Mouse (Mus musculus): ENCODE results near the gene Nmnat3. TPM values are rescaled to one million over a fixed set of nuclear protein-coding genes. Genes with fewer than 3 reads are reported as not detected.

The Nmnat3 gene
- polyA plus RNA-seq, 1 experiment from 2014 or later = 8.9 TPM

GRCm38 (mm10) chr9:98380593-98380992 lies 93.4 kb downstream of the Nmnat3 start:
- Histone ChIP-seq H3K4me1 (no peaks in the 10 kb centered on the region), H3K27ac (no peak overlapping the region), H3K9me3 (no peaks in the 10 kb centered on the region), H3K4me3 (no peak overlapping the region), H3K36me3 (no peaks in the 10 kb centered on the region), H3K27me3 (ENCODE audit: insufficient read depth, poor library complexity, severe bottlenecking) (no peaks in the 10 kb centered on the region)
- no peak for DNase-seq (ENCODE audit: low spot score)
- WGBS = 94% methylated on average over 9 of the region's 9 CpGs

GRCm38 (mm10) chr9:98387741-98388632 lies 100.8 kb downstream of the Nmnat3 start:
- Histone ChIP-seq H3K4me3 (no peak overlapping the region), H3K27me3 (ENCODE audit: insufficient read depth, poor library complexity, severe bottlenecking) (no peaks in the 10 kb centered on the region), H3K27ac (no peak overlapping the region), H3K4me1 (no peaks in the 10 kb centered on the region), H3K36me3 (no peaks in the 10 kb centered on the region), H3K9me3 (no peaks in the 10 kb centered on the region)
- no peak for DNase-seq (ENCODE audit: low spot score)
- WGBS = 78% methylated on average over 10 of the region's 10 CpGs

- Histone ChIP-seq H3K27me3 (ENCODE audit: insufficient read depth, poor library complexity, severe bottlenecking) (no peaks in the 10 kb centered on the region), H3K9me3 (no peaks in the 10 kb centered on the region), H3K4me1 (no peaks in the 10 kb centered on the region), H3K36me3 (no peaks in the 10 kb centered on the region), H3K27ac (no peak overlapping the region), H3K4me3 (no peak overlapping the region)
- DNase-seq (ENCODE audit: low spot score) = no peak
- WGBS = 72% methylated on average over 5 of the region's 5 CpGs
Measured at GRCm38 (mm10) chr9:98388633-98388965, 101.4 kb downstream of the Nmnat3 start.

- Histone ChIP-seq H3K36me3 (no peaks in the 10 kb centered on the region), H3K27ac (no peak overlapping the region), H3K4me3 (no peak overlapping the region), H3K4me1 (no peaks in the 10 kb centered on the region), H3K9me3 (no peaks in the 10 kb centered on the region), H3K27me3 (ENCODE audit: insufficient read depth, poor library complexity, severe bottlenecking) (no peaks in the 10 kb centered on the region)
- no peak for DNase-seq (ENCODE audit: low spot score)
- 84% methylated on average over 4 of the region's 4 CpGs for WGBS
Measured at GRCm38 (mm10) chr9:98393496-98393895, 106.3 kb downstream of the Nmnat3 start.

- no peak overlapping the region for H3K4me3 ChIP-seq
- H3K4me1 ChIP-seq = no peaks in the 10 kb centered on the region
- DNase-seq (ENCODE audit: low spot score) = no peak
- 87% methylated on average over 6 of the region's 6 CpGs for WGBS
- H3K36me3 ChIP-seq = no peaks in the 10 kb centered on the region
- H3K9me3 ChIP-seq = no peaks in the 10 kb centered on the region
- no peaks in the 10 kb centered on the region for H3K27me3 ChIP-seq (ENCODE audit: insufficient read depth, poor library complexity, severe bottlenecking)
- no peak overlapping the region for H3K27ac ChIP-seq
Measured at GRCm38 (mm10) chr9:98397211-98397610, 110.0 kb downstream of the Nmnat3 start.

GRCm38 (mm10) chr9:98397866-98398265 lies 110.6 kb downstream of the Nmnat3 start:
- Histone ChIP-seq H3K27me3 (ENCODE audit: insufficient read depth, poor library complexity, severe bottlenecking) (no peaks in the 10 kb centered on the region), H3K9me3 (no peaks in the 10 kb centered on the region)

GRCm38 (mm10) chr9:98400185-98400894 lies 113.1 kb downstream of the Nmnat3 start:
- 79% methylated on average over 13 of the region's 13 CpGs for WGBS
- no peaks in the 10 kb centered on the region for H3K27me3 ChIP-seq (ENCODE audit: insufficient read depth, poor library complexity, severe bottlenecking)

More at GRCm38 (mm10) chr9:98397866-98398265, 110.6 kb downstream of the Nmnat3 start:
- Histone ChIP-seq H3K4me3 (no peak overlapping the region), H3K27ac (no peak overlapping the region), H3K4me1 (no peaks in the 10 kb centered on the region), H3K36me3 (no peaks in the 10 kb centered on the region)
- no peak for DNase-seq (ENCODE audit: low spot score)
- 81% methylated on average over 3 of the region's 3 CpGs for WGBS

GRCm38 (mm10) chr9:98401611-98402010 lies 114.4 kb downstream of the Nmnat3 start:
- H3K27ac ChIP-seq = no peak overlapping the region
- DNase-seq (ENCODE audit: low spot score) = no peak
- no peaks in the 10 kb centered on the region for H3K27me3 ChIP-seq (ENCODE audit: insufficient read depth, poor library complexity, severe bottlenecking)
- no peaks in the 10 kb centered on the region for H3K9me3 ChIP-seq
- 83% methylated on average over 5 of the region's 5 CpGs for WGBS
- H3K4me3 ChIP-seq = no peak overlapping the region
- H3K4me1 ChIP-seq = no peaks in the 10 kb centered on the region
- H3K36me3 ChIP-seq = no peaks in the 10 kb centered on the region

More at GRCm38 (mm10) chr9:98400185-98400894, 113.1 kb downstream of the Nmnat3 start:
- Histone ChIP-seq H3K4me3 (no peak overlapping the region), H3K27ac (no peak overlapping the region), H3K36me3 (no peaks in the 10 kb centered on the region), H3K4me1 (no peaks in the 10 kb centered on the region), H3K9me3 (no peaks in the 10 kb centered on the region)
- no peak for DNase-seq (ENCODE audit: low spot score)

GRCm38 (mm10) chr9:98407771-98408170 lies 120.5 kb downstream of the Nmnat3 start:
- H3K27ac ChIP-seq = no peak overlapping the region
- H3K27me3 ChIP-seq (ENCODE audit: insufficient read depth, poor library complexity, severe bottlenecking) = no peaks in the 10 kb centered on the region
- no peaks in the 10 kb centered on the region for H3K36me3 ChIP-seq
- DNase-seq (ENCODE audit: low spot score) = no peak
- WGBS = 88% methylated on average over 12 of the region's 12 CpGs
- peaks cover 3% of the 10 kb centered on the region; the same call in 1 of the 2 replicates for H3K4me1 ChIP-seq
- H3K9me3 ChIP-seq = no peaks in the 10 kb centered on the region
- H3K4me3 ChIP-seq = no peak overlapping the region

GRCm38 (mm10) chr9:98409137-98409536 lies 121.9 kb downstream of the Nmnat3 start:
- H3K27me3 ChIP-seq (ENCODE audit: insufficient read depth, poor library complexity, severe bottlenecking) = no peaks in the 10 kb centered on the region
- DNase-seq (ENCODE audit: low spot score) = peak; percentile 84
- H3K4me3 ChIP-seq = no peak overlapping the region
- no peaks in the 10 kb centered on the region for H3K36me3 ChIP-seq
- H3K4me1 ChIP-seq = peaks cover 3% of the 10 kb centered on the region; the same call in 1 of the 2 replicates
- H3K27ac ChIP-seq = no peak overlapping the region
- no peaks in the 10 kb centered on the region for H3K9me3 ChIP-seq
- WGBS = 24% methylated on average over 3 of the region's 3 CpGs

GRCm38 (mm10) chr9:98415427-98415826 lies 128.2 kb downstream of the Nmnat3 start:
- Histone ChIP-seq H3K27me3 (ENCODE audit: insufficient read depth, poor library complexity, severe bottlenecking) (peaks cover 7% of the 10 kb centered on the region; the same call in 1 of the 2 replicates), H3K4me3 (no peak overlapping the region), H3K9me3 (no peaks in the 10 kb centered on the region), H3K4me1 (no peaks in the 10 kb centered on the region), H3K36me3 (no peaks in the 10 kb centered on the region), H3K27ac (no peak overlapping the region)
- no peak for DNase-seq (ENCODE audit: low spot score)
- 83% methylated on average over 4 of the region's 4 CpGs for WGBS

- WGBS = 47% methylated on average over 7 of the region's 7 CpGs
- no peaks in the 10 kb centered on the region for H3K36me3 ChIP-seq
- H3K4me3 ChIP-seq = no peak overlapping the region
- DNase-seq (ENCODE audit: low spot score) = no peak
- no peaks in the 10 kb centered on the region for H3K9me3 ChIP-seq
- no peaks in the 10 kb centered on the region for H3K4me1 ChIP-seq
- no peak overlapping the region for H3K27ac ChIP-seq
- H3K27me3 ChIP-seq (ENCODE audit: insufficient read depth, poor library complexity, severe bottlenecking) = peaks cover 17% of the 10 kb centered on the region; the same call in 1 of the 2 replicates
Measured at GRCm38 (mm10) chr9:98417919-98418318, 130.7 kb downstream of the Nmnat3 start.

- Histone ChIP-seq H3K4me1 (no peaks in the 10 kb centered on the region), H3K4me3 (no peak overlapping the region), H3K36me3 (no peaks in the 10 kb centered on the region), H3K9me3 (no peaks in the 10 kb centered on the region), H3K27me3 (ENCODE audit: insufficient read depth, poor library complexity, severe bottlenecking) (peaks cover 21% of the 10 kb centered on the region; the same call in 1 of the 2 replicates), H3K27ac (no peak overlapping the region)
- no peak for DNase-seq (ENCODE audit: low spot score)
- WGBS = 93% methylated on average over 3 of the region's 3 CpGs
Measured at GRCm38 (mm10) chr9:98418346-98418745, 131.1 kb downstream of the Nmnat3 start.

All from heart, embryonic 10.5 days (tissue).